Mouse (Mus musculus) limb, embryonic 15.5 days (tissue): ENCODE data around the gene Cln6. TPM values are rescaled to one million over a fixed set of nuclear protein-coding genes. Genes with fewer than 3 reads are reported as not detected.
"Not testable (repeated sequence)": the region's sequence is repeated elsewhere in the genome, so short reads cannot be mapped to it uniquely, and the experiment has no call there.

Experiments used
- ATAC-seq: fragments of 200-750 bp; cut with Nextera tagmentation; 2 replicates; pipeline ENCODE4 v1.8.0; 2017; ENCODE audit warnings: low read depth, moderate TSS enrichment; ENCODE audit not compliant: insufficient number of reproducible peaks, low FRiP score, low TSS enrichment
- H3K27ac ChIP-seq: fragments of 300-500 bp; sonication (generic); 2 replicates; pipeline ENCODE4 v1.5.1; 2015; ENCODE audit warnings: moderate library complexity, mild to moderate bottlenecking, inconsistent platforms
- H3K27me3 ChIP-seq: fragments of 300-500 bp; sonication (generic); 2 replicates; pipeline ENCODE4 v1.6.1; 2015; ENCODE audit warnings: inconsistent platforms
- H3K36me3 ChIP-seq: fragments of 300-500 bp; sonication (generic); 2 replicates; pipeline ENCODE4 v1.6.1; 2015; ENCODE audit warnings: inconsistent platforms
- H3K4me1 ChIP-seq: fragments of 300-500 bp; sonication (generic); 2 replicates; pipeline ENCODE4 v1.6.1; 2015; ENCODE audit warnings: inconsistent platforms
- H3K4me2 ChIP-seq: fragments of 300-500 bp; sonication (generic); 2 replicates; pipeline ENCODE4 v1.6.1; 2015; ENCODE audit warnings: mild to moderate bottlenecking, inconsistent platforms
- H3K4me3 ChIP-seq: fragments of 300-500 bp; sonication (generic); 2 replicates; pipeline ENCODE4 v1.5.1; 2015; ENCODE audit warnings: mild to moderate bottlenecking, inconsistent platforms
- H3K9ac ChIP-seq: fragments of 300-500 bp; sonication (generic); 2 replicates; pipeline ENCODE4 v1.6.1; 2015; ENCODE audit warnings: inconsistent platforms
- H3K9me3 ChIP-seq: fragments of 300-500 bp; sonication (generic); 2 replicates; pipeline ENCODE4 v1.6.1; 2016; ENCODE audit warnings: inconsistent platforms
- WGBS: fragments of 180-500 bp; shearing (Covaris S2); methylation state at CpG from one replicate; pipeline ENCODE4 v1.1.7; 2015; 5-methylcytosine and 5-hydroxymethylcytosine counted together
- polyA plus RNA-seq: library from polyadenylated mRNA; unstranded; fragments of >200 nt; fragmentation: Nextera tagmentation; extraction: Ambion mirVana; gene quantifications from 2 replicates; pipeline ENCODE4 v1.2.1, GENCODE M21; 2015

Gene Cln6
- polyA plus RNA-seq, 1 experiment from 2014 or later = 24.6 TPM

DNA sequence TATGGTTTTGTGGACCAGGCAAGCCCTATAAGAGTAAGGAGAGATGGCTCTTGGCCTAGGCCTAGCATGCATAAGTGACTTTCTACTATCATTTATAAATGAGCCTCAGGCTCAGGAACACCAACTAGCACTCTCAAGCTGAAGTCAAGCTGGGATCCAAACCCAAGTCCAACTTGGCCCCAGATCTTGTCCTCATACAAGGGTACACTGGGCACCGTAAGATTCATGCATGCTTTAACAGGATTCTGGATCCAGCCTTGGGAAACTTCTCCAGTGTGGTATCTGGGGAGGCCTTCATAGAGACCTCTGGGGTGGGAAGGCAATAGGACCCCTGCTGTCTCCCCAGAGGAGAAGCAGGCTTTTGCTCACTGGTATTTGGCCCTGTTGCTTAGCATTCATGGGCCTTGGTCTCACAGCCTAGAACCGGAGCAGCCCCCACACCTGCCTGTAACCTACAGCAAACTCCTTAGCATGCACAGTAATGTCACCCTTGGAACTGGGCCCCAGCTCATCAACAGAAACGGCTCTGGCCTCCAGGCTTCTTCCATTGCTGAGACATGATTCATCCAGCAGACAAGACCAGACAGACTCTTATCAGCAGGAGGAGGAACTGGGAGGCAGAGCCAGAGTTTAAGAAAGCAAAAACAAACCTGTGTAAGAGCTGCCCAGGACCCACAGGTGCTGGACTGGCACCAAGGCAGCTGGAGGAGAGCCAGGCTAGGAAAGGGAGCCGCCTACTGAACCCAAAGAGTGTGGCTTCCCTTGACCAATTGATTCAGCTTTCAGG lies 20.6 kb upstream of the Cln6 start:
- H3K27ac ChIP-seq = peak overlapping the region; percentile 64
- ATAC-seq = peak; percentile 27; the same call in 1 of the 2 replicates
- H3K4me2 ChIP-seq = no peak overlapping the region
- no peaks in the 10 kb centered on the region for H3K36me3 ChIP-seq
- H3K27me3 ChIP-seq = no peaks in the 10 kb centered on the region
- H3K4me1 ChIP-seq = no peaks in the 10 kb centered on the region
- 66% methylated on average over 4 of the region's 4 CpGs for WGBS
- H3K4me3 ChIP-seq = no peak overlapping the region
- no peaks in the 10 kb centered on the region for H3K9me3 ChIP-seq
- H3K9ac ChIP-seq = no peak overlapping the region

DNA sequence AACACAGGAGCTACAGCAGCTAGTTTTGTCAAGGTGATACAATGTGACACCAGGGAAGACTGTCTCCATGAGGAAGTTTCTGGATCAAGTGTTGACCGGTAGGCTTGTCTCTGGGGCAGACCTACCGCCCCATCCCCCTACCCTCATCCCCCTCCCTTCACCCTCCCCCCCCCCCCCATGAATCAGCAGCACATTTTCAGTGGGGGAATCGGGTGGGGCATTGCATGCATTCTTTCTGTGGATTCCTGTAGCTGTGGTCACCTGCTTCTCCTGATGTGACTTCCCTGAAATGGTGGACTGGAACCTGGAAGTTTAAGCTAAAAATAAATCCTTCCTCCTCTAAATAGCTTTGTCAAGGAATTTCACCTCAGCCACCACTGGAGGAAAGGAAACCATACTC lies 19.1 kb upstream of the Cln6 start:
- 83% methylated on average over 3 of the region's 3 CpGs for WGBS
- no peak for ATAC-seq
- Histone ChIP-seq H3K27me3 (no peaks in the 10 kb centered on the region), H3K9me3 (no peaks in the 10 kb centered on the region), H3K4me2 (no peak overlapping the region), H3K36me3 (no peaks in the 10 kb centered on the region), H3K4me1 (no peaks in the 10 kb centered on the region), H3K9ac (no peak overlapping the region), H3K27ac (no peak overlapping the region), H3K4me3 (no peak overlapping the region)

DNA sequence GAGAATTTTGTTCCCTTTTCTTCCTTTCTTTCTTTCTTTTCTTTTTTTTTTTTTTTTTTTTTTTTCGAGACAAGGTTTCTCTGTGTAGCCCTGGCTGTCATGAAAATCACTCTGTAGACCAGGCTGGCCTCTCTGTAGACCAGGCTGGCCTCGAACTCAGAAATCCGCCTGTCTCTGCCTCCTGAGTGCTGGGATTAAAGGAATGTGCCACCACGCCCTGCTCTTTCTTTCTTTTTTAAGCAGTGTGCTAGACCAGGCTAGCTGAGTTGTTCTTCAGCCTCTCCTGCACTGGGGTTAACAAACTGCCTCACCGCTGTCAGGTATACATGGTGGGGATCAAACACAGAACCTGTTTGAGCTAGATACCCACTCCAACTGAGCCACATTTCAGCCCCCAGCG lies 18.7 kb upstream of the Cln6 start:
- H3K4me2 ChIP-seq, H3K4me3 ChIP-seq, H3K9ac ChIP-seq, ATAC-seq, H3K27me3 ChIP-seq, H3K27ac ChIP-seq, H3K9me3 ChIP-seq, H3K4me1 ChIP-seq, H3K36me3 ChIP-seq: not testable (repeated sequence)
- WGBS = 83% methylated on average over 6 of the region's 6 CpGs

DNA sequence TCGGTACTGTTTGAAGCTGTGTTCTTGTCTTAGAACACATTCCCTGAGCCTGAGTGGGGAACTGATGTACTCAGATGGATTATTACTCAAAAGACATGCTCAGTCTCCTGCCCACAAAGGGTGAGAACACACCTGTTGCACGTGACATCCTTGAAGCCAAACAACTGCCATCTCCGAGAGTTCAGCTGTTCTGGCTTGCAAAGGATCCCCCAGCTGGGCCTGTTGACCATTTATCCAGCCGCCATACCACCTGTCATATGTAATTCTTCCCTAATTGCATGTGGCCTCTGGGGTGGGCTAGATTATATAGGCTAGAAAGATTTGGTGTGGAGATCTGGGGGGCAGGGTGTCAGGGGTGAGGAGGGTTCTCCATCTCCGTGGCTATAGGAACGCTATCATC lies 17.8 kb upstream of the Cln6 start:
- Histone ChIP-seq H3K4me2 (no peak overlapping the region), H3K27ac (no peak overlapping the region), H3K9ac (no peak overlapping the region), H3K4me3 (no peak overlapping the region), H3K27me3 (no peaks in the 10 kb centered on the region), H3K4me1 (peaks cover 3% of the 10 kb centered on the region; the same call in 1 of the 2 replicates), H3K36me3 (no peaks in the 10 kb centered on the region), H3K9me3 (no peaks in the 10 kb centered on the region)
- 80% methylated on average over 6 of the region's 6 CpGs for WGBS
- ATAC-seq = no peak

DNA sequence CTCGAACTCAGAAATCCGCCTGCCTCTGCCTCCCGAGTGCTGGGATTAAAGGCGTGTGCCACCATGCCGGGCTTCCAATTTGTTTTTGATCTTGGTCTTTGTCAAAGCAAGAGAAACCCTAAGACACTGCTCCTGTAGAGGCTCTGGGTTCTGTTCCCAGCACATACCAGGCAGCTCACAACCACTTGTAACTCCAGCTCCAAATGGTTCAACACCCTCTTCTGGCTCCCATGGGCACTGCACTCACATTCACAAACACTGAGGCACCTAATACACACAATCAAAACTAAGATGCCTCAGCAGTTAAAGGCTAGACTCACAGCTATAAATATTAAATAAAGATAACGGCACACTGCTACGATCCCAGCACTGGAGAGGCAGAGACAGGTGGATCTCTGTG lies 16.8 kb upstream of the Cln6 start:
- 94% methylated on average over 7 of the region's 7 CpGs for WGBS
- ATAC-seq = no peak
- Histone ChIP-seq H3K9me3 (no peaks in the 10 kb centered on the region), H3K27ac (no peak overlapping the region), H3K27me3 (no peaks in the 10 kb centered on the region), H3K4me2 (no peak overlapping the region), H3K4me3 (no peak overlapping the region), H3K36me3 (no peaks in the 10 kb centered on the region), H3K9ac (no peak overlapping the region), H3K4me1 (peaks cover 12% of the 10 kb centered on the region)

DNA sequence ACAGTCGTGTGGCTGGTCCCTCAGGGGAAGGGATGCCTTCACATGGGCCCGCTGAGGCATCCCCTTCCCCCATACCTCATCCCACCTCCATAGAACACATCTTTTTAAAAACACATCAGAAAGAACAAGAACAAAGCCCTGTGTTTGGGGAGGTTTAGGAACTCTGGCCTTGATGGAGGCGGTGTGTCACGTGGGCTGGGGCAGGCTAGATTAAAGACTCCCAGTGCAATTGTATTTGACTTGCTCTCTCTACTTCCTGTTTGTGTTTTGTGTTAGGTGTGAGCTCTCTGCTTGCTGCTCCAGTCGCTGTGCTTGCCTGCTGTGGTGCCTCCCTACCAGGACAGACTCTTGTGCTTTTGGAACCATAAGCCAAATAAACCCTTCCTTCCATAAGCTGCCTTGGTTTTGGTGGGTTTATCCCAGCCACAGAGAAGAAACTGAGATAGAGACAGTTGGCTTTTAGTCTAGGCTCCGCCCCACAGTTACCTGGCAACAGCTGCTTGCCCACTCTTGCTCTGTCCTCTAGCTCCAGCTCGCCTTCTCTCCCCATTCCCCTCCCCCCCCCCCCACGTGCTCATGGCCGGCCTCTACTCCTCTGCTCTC lies 12.7 kb upstream of the Cln6 start:
- no peak overlapping the region for H3K9ac ChIP-seq
- H3K4me1 ChIP-seq = peaks cover 21% of the 10 kb centered on the region
- H3K4me2 ChIP-seq = no peak overlapping the region
- peak overlapping the region; percentile 67 for H3K27ac ChIP-seq
- H3K9me3 ChIP-seq = no peaks in the 10 kb centered on the region
- H3K4me3 ChIP-seq = no peak overlapping the region
- 18% methylated on average over 9 of the region's 9 CpGs for WGBS
- H3K36me3 ChIP-seq = no peaks in the 10 kb centered on the region
- ATAC-seq = no peak
- no peaks in the 10 kb centered on the region for H3K27me3 ChIP-seq

DNA sequence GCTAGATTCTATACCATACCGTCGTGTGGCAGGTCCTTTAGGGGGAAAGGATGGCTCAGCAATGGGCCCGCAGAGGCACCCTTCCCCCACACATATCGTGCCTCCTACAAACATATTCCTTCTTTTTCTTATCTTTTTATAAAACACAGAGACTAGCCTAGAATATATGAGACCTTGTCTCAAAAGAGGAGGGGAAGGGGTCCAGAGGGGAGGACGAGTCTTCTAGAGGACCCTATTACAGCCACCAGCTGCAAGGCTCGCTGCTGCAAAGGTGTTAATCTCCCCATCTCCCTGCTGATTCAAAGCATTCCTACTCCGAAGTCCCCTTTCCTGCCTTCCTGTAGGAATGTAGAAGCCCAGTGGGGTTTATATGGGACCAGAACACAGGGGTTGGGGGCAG lies 12.1 kb upstream of the Cln6 start:
- WGBS = 6% methylated on average over 7 of the region's 7 CpGs
- H3K27ac ChIP-seq = peak overlapping the region; percentile 67

DNA sequence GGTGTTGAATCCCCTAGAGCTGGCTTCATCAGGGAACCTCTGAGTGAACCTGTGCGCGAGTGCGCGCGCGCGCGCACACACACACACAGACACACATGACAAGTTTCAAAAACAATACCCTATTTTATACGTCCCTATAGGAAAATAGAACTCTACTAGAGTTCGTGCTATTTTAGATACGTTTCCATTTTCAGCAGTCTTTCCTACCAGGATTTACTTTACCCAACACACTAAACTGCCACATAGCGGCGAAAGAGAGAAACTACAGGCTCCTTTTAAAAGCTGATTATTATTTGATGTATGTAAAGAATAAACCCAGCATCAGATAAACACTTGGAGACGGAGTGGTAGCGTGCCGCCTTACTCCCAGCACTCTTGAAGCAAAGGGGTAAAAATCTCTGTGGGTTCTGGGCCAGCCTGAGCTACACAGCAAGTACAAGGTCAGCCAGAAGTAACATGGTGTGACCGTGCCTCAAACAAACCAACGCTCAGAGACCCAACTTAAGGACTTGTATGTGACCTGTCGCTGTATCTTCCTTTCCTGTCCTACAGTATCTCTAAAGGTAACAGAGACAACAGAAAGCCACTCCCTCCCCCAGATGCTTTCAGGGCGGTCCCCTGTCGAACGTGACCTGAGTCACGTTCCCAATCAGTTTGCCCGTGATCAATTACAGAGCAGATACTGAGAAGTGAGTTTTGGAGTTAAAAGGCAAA lies 10.5 kb upstream of the Cln6 start:
- no peaks in the 10 kb centered on the region for H3K27me3 ChIP-seq
- ATAC-seq = no peak
- H3K9ac ChIP-seq = no peak overlapping the region
- H3K4me1 ChIP-seq = peaks cover 21% of the 10 kb centered on the region
- peak overlapping the region; percentile 80 for H3K27ac ChIP-seq
- no peaks in the 10 kb centered on the region for H3K9me3 ChIP-seq
- 4% methylated on average over 24 of the region's 24 CpGs for WGBS
- H3K4me3 ChIP-seq = peak overlapping the region; percentile 38
- H3K4me2 ChIP-seq = peak overlapping the region; percentile 54
- H3K36me3 ChIP-seq = no peaks in the 10 kb centered on the region

More for the DNA sequence above, 12.1 kb upstream of the Cln6 start:
- Histone ChIP-seq H3K4me3 (no peak overlapping the region), H3K9me3 (no peaks in the 10 kb centered on the region), H3K9ac (no peak overlapping the region), H3K36me3 (no peaks in the 10 kb centered on the region), H3K4me2 (no peak overlapping the region), H3K4me1 (peaks cover 21% of the 10 kb centered on the region), H3K27me3 (no peaks in the 10 kb centered on the region)
- no peak for ATAC-seq

DNA sequence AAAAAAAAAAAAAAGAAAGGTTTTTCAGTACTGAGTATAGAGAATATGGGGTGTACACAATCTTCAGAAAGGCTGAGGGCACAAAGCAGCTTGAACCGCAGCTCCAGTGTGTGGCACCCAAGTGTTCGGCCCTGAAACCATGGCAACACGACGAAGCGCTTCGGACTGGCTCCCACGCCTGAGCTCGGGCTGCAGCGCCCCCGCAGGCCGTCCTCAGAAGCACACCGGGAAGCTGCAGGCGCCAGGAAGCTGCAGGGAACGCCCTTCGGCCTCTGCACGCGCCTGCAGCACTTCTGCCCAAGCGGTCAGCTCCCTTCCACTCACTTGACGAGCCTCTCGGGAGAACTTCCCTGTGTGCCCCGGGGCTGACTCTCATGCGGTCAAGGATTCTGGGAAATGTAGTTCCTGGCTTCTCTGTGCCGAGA lies 9.9 kb upstream of the Cln6 start:
- ATAC-seq = peak; percentile 88
- no peaks in the 10 kb centered on the region for H3K27me3 ChIP-seq
- peaks cover 21% of the 10 kb centered on the region for H3K4me1 ChIP-seq
- no peaks in the 10 kb centered on the region for H3K9me3 ChIP-seq
- H3K36me3 ChIP-seq = no peaks in the 10 kb centered on the region
- H3K4me2 ChIP-seq = peak overlapping the region; percentile 54
- peak overlapping the region; percentile 38 for H3K4me3 ChIP-seq
- H3K27ac ChIP-seq = peak overlapping the region; percentile 80
- H3K9ac ChIP-seq = peak overlapping the region; percentile 33; the same call in 1 of the 2 replicates
- under 1% methylated on average over 23 of the region's 23 CpGs for WGBS

DNA sequence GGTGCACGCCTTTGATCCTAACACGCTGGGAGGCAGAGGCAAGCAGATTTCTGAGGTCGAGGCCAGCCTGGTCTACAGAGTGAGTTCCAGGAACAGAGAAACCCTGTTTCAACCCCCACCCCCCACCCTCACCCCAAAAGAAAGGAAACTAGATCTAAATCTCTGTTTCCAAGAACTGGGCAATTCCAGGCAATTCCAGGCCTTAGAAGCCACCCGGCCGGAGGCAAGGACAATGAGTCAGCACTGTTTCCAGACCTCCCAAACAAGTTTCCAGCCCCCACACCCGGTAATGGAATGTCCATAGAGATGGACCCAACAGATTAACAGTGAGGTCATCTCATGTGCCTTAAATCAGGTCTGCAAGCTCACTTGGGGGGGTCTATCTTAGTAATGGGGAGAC lies 8.7 kb upstream of the Cln6 start:
- no peak overlapping the region for H3K4me3 ChIP-seq
- H3K4me2 ChIP-seq = no peak overlapping the region
- H3K4me1 ChIP-seq = peaks cover 21% of the 10 kb centered on the region
- no peak overlapping the region for H3K27ac ChIP-seq
- ATAC-seq = no peak
- WGBS = 78% methylated on average over 6 of the region's 6 CpGs
- H3K9ac ChIP-seq = no peak overlapping the region
- H3K9me3 ChIP-seq = no peaks in the 10 kb centered on the region
- no peaks in the 10 kb centered on the region for H3K27me3 ChIP-seq
- no peaks in the 10 kb centered on the region for H3K36me3 ChIP-seq

DNA sequence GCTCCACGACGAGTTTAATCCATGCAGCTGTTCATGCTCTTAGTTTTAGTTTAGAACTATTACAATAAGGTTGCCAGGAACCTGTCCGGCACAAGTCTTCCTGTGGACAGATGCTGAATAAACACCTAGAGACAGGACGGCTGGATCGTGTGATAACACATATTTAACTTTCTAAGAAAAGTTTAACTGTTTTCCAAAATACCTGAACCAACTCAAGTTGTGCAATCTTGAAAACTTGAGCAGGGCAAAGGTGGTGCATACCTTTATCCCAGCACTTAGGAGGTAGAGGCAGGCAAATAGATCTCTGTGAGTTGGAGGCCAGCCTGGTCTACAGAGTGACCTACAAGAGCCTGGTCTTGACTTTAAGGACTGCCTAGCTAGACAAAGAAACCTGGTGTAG lies 3.7 kb upstream of the Cln6 start:
- no peaks in the 10 kb centered on the region for H3K9me3 ChIP-seq
- no peak overlapping the region for H3K4me3 ChIP-seq
- H3K36me3 ChIP-seq = no peaks in the 10 kb centered on the region
- H3K27ac ChIP-seq = no peak overlapping the region
- no peak for ATAC-seq
- H3K9ac ChIP-seq = no peak overlapping the region
- H3K27me3 ChIP-seq = no peaks in the 10 kb centered on the region
- no peak overlapping the region for H3K4me2 ChIP-seq
- peaks cover 18% of the 10 kb centered on the region for H3K4me1 ChIP-seq
- 79% methylated on average over 5 of the region's 5 CpGs for WGBS
